Mouse (Mus musculus): ENCODE measurements around the gene Itgb4. TPM values are rescaled to one million over a fixed set of nuclear protein-coding genes. Genes with fewer than 3 reads are reported as not detected.

The Itgb4 gene
- total and polyA plus RNA-seq, 3 experiments, result 0.69 to 0.85 TPM; not detected in 1

GRCm38 (mm10) chr11:116042372-116043138 lies 68.0 kb downstream of the Itgb4 start:
- Histone ChIP-seq H3K9ac (ENCODE audit: control insufficient read depth, low read depth, low read length, poor library complexity, severe bottlenecking) (no peak overlapping the region), H3K79me2 (ENCODE audit: control insufficient read depth, insufficient read depth, low read length, poor library complexity) (peaks cover 3% of the 10 kb centered on the region; the same call in 1 of the 2 replicates), H3K27me3 (ENCODE audit: control insufficient read depth in 1 of 2, insufficient read depth in 2 of 2, low read length in 2 of 2) (no peaks in the 10 kb centered on the region), H3K4me3 (ENCODE audit: control insufficient read depth in 1 of 2, insufficient read depth in 1 of 2, low read depth in 2 of 2, low read length in 2 of 2) (no peak overlapping the region), H3K27ac (ENCODE audit: control insufficient read depth, low read depth, low read length) (no peak overlapping the region), H3K4me1 (ENCODE audit: control insufficient read depth in 1 of 2, insufficient read depth in 2 of 2, low read length in 2 of 2) (no peaks in the 10 kb centered on the region), H3K36me3 (ENCODE audit: control insufficient read depth in 1 of 2, insufficient read depth in 2 of 2, low read length in 2 of 2) (peaks cover 0 to 39% of the 10 kb centered on the region in 2 experiments; a peak in 2 of 4 replicates), H3K9me3 (replicated peaks; ENCODE audit: insufficient read depth, low read length) (no peaks in the 10 kb centered on the region)
- DNase-seq (ENCODE audit: low read depth, low spot score), result no peak
- TF ChIP-seq MXI1 (IDR thresholded peaks at IDR 0.05; ENCODE audit: low read depth, low read length) (no peak), SIN3A (IDR thresholded peaks at IDR 0.05; ENCODE audit: low read length) (no peak), ETS1 (IDR thresholded peaks at IDR 0.05; ENCODE audit: low read depth, low read length) (no peak), MAZ (IDR thresholded peaks at IDR 0.05; ENCODE audit: low read depth, low read length) (no peak), TCF12 (IDR thresholded peaks at IDR 0.05; ENCODE audit: low read depth, low read length) (no peak), USF2 (IDR thresholded peaks at IDR 0.05; ENCODE audit: borderline replicate concordance in 1 of 2, insufficient read depth in 1 of 2, low read depth in 1 of 2, low read length in 2 of 2) (no peak), MAFK (IDR thresholded peaks at IDR 0.05; ENCODE audit: borderline replicate concordance, low read depth, low read length) (no peak), SMC3 (IDR thresholded peaks at IDR 0.05; ENCODE audit: low read depth, low read length) (no peak), ZMIZ1 (IDR thresholded peaks at IDR 0.05; ENCODE audit: low read depth, low read length) (no peak), CHD2 (IDR thresholded peaks at IDR 0.05; ENCODE audit: low read length) (no peak), BHLHE40 (IDR thresholded peaks at IDR 0.05; ENCODE audit: borderline replicate concordance, low read depth, low read length) (no peak)

GRCm38 (mm10) chr11:116043286-116043685 lies 68.8 kb downstream of the Itgb4 start:
- Histone ChIP-seq H3K9ac (ENCODE audit: control insufficient read depth, low read depth, low read length, poor library complexity, severe bottlenecking) (no peak overlapping the region), H3K27ac (ENCODE audit: control insufficient read depth, low read depth, low read length) (no peak overlapping the region), H3K4me1 (ENCODE audit: control insufficient read depth in 1 of 2, insufficient read depth in 2 of 2, low read length in 2 of 2) (no peaks in the 10 kb centered on the region), H3K9me3 (replicated peaks; ENCODE audit: insufficient read depth, low read length) (no peaks in the 10 kb centered on the region), H3K79me2 (ENCODE audit: control insufficient read depth, insufficient read depth, low read length, poor library complexity) (peaks cover 1% of the 10 kb centered on the region; the same call in 1 of the 2 replicates), H3K36me3 (ENCODE audit: control insufficient read depth in 1 of 2, insufficient read depth in 2 of 2, low read length in 2 of 2) (peaks cover 0 to 40% of the 10 kb centered on the region in 2 experiments; a peak in 2 of 4 replicates), H3K4me3 (ENCODE audit: control insufficient read depth in 1 of 2, insufficient read depth in 1 of 2, low read depth in 2 of 2, low read length in 2 of 2) (no peak overlapping the region), H3K27me3 (ENCODE audit: control insufficient read depth in 1 of 2, insufficient read depth in 2 of 2, low read length in 2 of 2) (no peaks in the 10 kb centered on the region)
- TF ChIP-seq USF1 (IDR thresholded peaks at IDR 0.05; ENCODE audit: low read depth, low read length), result no peak
- no peak for DNase-seq (ENCODE audit: low read depth, low spot score)

- TF ChIP-seq ZKSCAN1 (IDR thresholded peaks at IDR 0.05; ENCODE audit: low read depth, low read length) (peak; percentile 86), SMC3 (IDR thresholded peaks at IDR 0.05; ENCODE audit: low read depth, low read length) (no peak)
- H3K36me3 ChIP-seq (ENCODE audit: control insufficient read depth in 1 of 2, insufficient read depth in 2 of 2, low read length in 2 of 2), result peaks cover 0 to 31% of the 10 kb centered on the region in 2 experiments; a peak in 2 of 4 replicates
These were observed 70.7 kb downstream of the Itgb4 start for GRCm38 (mm10) chr11:116045173-116045572.

More at GRCm38 (mm10) chr11:116045173-116045572, 70.7 kb downstream of the Itgb4 start:
- no peak for DNase-seq (ENCODE audit: low read depth, low spot score)
- H3K79me2 ChIP-seq (ENCODE audit: control insufficient read depth, insufficient read depth, low read length, poor library complexity), result peaks cover 1% of the 10 kb centered on the region; the same call in 1 of the 2 replicates
- H3K9me3 ChIP-seq (replicated peaks; ENCODE audit: insufficient read depth, low read length), result no peaks in the 10 kb centered on the region
- H3K4me3 ChIP-seq (ENCODE audit: control insufficient read depth in 1 of 2, insufficient read depth in 1 of 2, low read depth in 2 of 2, low read length in 2 of 2), result no peak overlapping the region
- no peaks in the 10 kb centered on the region for H3K27me3 ChIP-seq (ENCODE audit: control insufficient read depth in 1 of 2, insufficient read depth in 2 of 2, low read length in 2 of 2)
- H3K9ac ChIP-seq (ENCODE audit: control insufficient read depth, low read depth, low read length, poor library complexity, severe bottlenecking), result no peak overlapping the region
- H3K27ac ChIP-seq (ENCODE audit: control insufficient read depth, low read depth, low read length), result no peak overlapping the region
- H3K4me1 ChIP-seq (ENCODE audit: control insufficient read depth in 1 of 2, insufficient read depth in 2 of 2, low read length in 2 of 2), result no peaks in the 10 kb centered on the region

All from MEL (cell line).